Mouse (Mus musculus) midbrain, embryonic 13.5 days (tissue): Measurements from ENCODE around the gene Mecom. TPM values are rescaled to one million over a fixed set of nuclear protein-coding genes. Genes with fewer than 3 reads are reported as not detected.

Experiments used
- ATAC-seq: fragments of 200-750 bp; cut with Nextera tagmentation; 2 replicates; pipeline ENCODE4 v1.8.0; 2017; ENCODE audit warnings: mild to moderate bottlenecking, moderate TSS enrichment, moderate library complexity
- H3K27ac ChIP-seq: fragments of 300-500 bp; sonication (generic); 2 replicates; pipeline ENCODE4 v1.5.1; 2015; ENCODE audit warnings: inconsistent platforms, mild to moderate bottlenecking, moderate library complexity
- H3K27me3 ChIP-seq: fragments of 300-500 bp; sonication (generic); 2 replicates; pipeline ENCODE4 v1.6.1; 2015; ENCODE audit warnings: mild to moderate bottlenecking, inconsistent platforms
- H3K36me3 ChIP-seq: fragments of 300-500 bp; sonication (generic); 2 replicates; pipeline ENCODE4 v1.6.1; 2015; ENCODE audit warnings: mild to moderate bottlenecking, inconsistent platforms
- H3K4me1 ChIP-seq: fragments of 300-500 bp; sonication (generic); replicated peaks from 2 replicates; pipeline ENCODE4 v1.6.1; 2015; ENCODE audit warnings: inconsistent platforms
- H3K4me2 ChIP-seq: fragments of 300-500 bp; sonication (generic); replicated peaks from 2 replicates; pipeline ENCODE4 v1.6.1; 2015; ENCODE audit warnings: moderate library complexity, mild to moderate bottlenecking, inconsistent platforms
- H3K4me3 ChIP-seq: fragments of 300-500 bp; sonication (generic); replicated peaks from 2 replicates; pipeline ENCODE4 v1.5.1; 2015; ENCODE audit warnings: mild to moderate bottlenecking, inconsistent platforms
- H3K9ac ChIP-seq: fragments of 300-500 bp; sonication (generic); replicated peaks from 2 replicates; pipeline ENCODE4 v1.6.1; 2015; ENCODE audit warnings: mild to moderate bottlenecking, inconsistent platforms
- H3K9me3 ChIP-seq: fragments of 300-500 bp; sonication (generic); 2 replicates; pipeline ENCODE4 v1.6.1; 2016; ENCODE audit warnings: mild to moderate bottlenecking, inconsistent platforms
- WGBS: fragments of 180-500 bp; shearing (Covaris S2); methylation state at CpG from one replicate; pipeline ENCODE4 v1.1.7; 2015; 5-methylcytosine and 5-hydroxymethylcytosine counted together
- polyA plus RNA-seq: library from polyadenylated mRNA; unstranded; fragments of >200 nt; fragmentation: Nextera tagmentation; extraction: Ambion mirVana; gene quantifications from 2 replicates; pipeline ENCODE4 v1.2.1, GENCODE M21; 2015

Gene Mecom
- polyA plus RNA-seq, 1 experiment from 2014 or later, result 11.1 TPM

DNA sequence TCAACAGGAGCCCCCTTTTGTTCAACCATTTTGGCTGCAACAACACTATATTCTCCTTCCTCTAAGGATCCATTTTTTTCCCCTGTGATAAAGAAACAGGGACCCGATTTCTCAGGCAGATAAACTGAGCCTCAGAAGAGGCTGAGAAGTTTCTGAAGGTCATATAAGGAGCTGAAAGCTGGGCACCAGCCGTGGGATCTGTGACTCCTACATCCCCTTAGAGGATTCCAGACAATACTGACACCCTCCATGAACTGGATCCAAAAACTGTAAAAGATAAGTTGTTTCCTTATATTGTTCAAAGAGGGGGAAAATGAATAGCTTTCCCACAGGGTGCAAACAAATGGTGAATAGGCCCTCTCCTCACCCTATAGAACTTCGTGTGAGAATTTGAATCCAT, 241.7 kb downstream of the Mecom start:
- 0 out of 2 replicates have a peak, but pooled peaks cover 3% of the 10 kb centered on the region for H3K4me1 ChIP-seq
- H3K36me3 ChIP-seq, result no peaks in the 10 kb centered on the region
- no peak for ATAC-seq
- no peaks in the 10 kb centered on the region; the same call in 1 of the 2 replicates for H3K27me3 ChIP-seq
- no peak overlapping the region for H3K9ac ChIP-seq
- no peak overlapping the region for H3K4me2 ChIP-seq
- no peak overlapping the region for H3K27ac ChIP-seq
- no peak overlapping the region for H3K4me3 ChIP-seq
- no peaks in the 10 kb centered on the region for H3K9me3 ChIP-seq
- 57% methylated on average over 3 of the region's 3 CpGs for WGBS

DNA sequence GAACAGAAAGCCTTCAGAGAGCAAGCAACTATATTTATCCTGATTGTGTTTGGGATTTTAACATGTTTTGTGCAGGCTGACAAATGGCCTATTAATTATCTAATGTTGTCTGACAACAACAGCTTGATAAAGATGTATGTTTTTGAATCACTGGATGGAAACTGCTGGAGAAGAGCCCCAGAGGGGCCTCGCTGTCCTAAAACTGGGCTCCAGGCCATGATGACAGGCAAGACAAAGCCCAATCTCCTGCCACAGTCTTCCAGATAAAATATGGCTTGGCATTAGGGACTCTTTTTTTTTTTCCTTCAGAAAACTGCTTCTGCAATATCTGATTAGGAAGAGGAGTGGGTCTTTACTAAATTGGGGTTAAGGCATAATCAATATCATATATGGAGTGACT, 248.3 kb downstream of the Mecom start:
- H3K36me3 ChIP-seq, result no peaks in the 10 kb centered on the region
- no peak overlapping the region for H3K4me2 ChIP-seq
- no peak overlapping the region for H3K4me3 ChIP-seq
- WGBS, result 57% methylated on average over 1 of the region's 1 CpGs
- H3K9me3 ChIP-seq, result no peaks in the 10 kb centered on the region
- H3K4me1 ChIP-seq, result peaks cover 24% of the 10 kb centered on the region
- no peak overlapping the region for H3K9ac ChIP-seq
- no peaks in the 10 kb centered on the region; the same call in 1 of the 2 replicates for H3K27me3 ChIP-seq
- H3K27ac ChIP-seq, result no peak overlapping the region
- no peak for ATAC-seq

DNA sequence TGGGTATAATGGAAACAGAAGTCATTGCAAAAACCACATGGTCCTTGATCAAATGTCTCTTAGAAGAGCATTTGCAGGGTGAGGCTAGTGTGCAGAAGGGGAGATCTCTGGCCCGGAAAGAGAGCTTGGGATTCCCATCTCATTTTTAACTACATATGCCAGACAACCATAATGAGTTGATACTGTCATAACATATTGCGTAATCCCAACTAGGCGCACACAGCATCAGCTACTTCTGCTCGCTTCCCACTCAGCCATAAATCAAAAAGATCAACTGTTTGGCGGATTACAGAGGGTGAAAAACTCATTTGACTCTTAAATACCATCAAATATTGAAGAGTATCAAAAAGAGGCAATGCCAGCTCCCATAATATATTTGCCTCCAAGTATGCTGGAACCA, 253.4 kb downstream of the Mecom start:
- Histone ChIP-seq H3K36me3 (no peaks in the 10 kb centered on the region), H3K9me3 (no peaks in the 10 kb centered on the region), H3K9ac (no peak overlapping the region), H3K4me2 (no peak overlapping the region), H3K27me3 (no peaks in the 10 kb centered on the region), H3K4me3 (no peak overlapping the region), H3K4me1 (peaks cover 7% of the 10 kb centered on the region; the same call in 1 of the 2 replicates), H3K27ac (no peak overlapping the region)
- ATAC-seq, result no peak
- WGBS, result 94% methylated on average over 5 of the region's 5 CpGs

DNA sequence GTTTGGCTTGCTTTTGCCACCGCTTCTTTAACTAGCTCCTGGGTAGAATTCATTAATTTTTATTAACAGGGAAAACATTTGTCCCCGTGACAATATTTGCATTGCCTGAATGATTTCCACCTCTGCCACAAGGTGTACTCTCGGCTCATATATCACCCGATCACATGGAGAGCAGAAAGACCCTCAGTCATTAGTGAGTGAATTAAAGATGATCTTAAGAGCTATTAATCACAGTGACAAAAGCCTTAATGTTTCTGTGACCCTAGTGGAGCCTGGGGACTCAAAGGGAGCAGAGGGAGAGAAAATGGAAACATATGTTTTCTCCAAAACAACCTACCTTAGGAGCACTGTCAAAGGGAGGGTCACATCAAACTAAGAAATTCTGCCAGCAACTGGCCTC, 261.3 kb downstream of the Mecom start:
- Histone ChIP-seq H3K4me2 (no peak overlapping the region), H3K27me3 (no peaks in the 10 kb centered on the region), H3K9me3 (no peaks in the 10 kb centered on the region), H3K36me3 (no peaks in the 10 kb centered on the region), H3K9ac (no peak overlapping the region), H3K4me3 (no peak overlapping the region), H3K4me1 (peaks cover 18% of the 10 kb centered on the region), H3K27ac (no peak overlapping the region)
- ATAC-seq, result no peak
- WGBS, result 41% methylated on average over 4 of the region's 4 CpGs

DNA sequence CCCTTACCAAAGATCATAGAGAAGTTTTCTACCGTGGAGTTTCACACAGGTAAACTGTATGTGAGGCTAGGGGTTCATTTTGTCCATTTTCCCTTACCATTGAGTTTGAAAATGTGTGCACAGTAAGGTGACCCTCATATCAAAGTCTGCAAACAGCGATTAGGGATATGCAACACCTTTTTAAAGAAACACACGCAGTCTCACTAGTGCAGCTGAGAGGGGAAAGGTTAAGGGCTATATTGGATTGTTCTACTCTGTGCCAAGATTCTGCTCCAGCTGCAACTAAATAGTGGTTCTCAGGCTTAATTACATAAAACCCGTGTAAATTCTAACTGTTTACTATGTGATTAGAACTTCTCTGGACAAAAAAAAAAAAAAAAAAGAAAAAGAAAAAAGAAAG, 263.7 kb downstream of the Mecom start:
- WGBS, result 75% methylated on average over 4 of the region's 4 CpGs
- H3K27me3 ChIP-seq, result no peaks in the 10 kb centered on the region
- no peak overlapping the region for H3K4me3 ChIP-seq

DNA sequence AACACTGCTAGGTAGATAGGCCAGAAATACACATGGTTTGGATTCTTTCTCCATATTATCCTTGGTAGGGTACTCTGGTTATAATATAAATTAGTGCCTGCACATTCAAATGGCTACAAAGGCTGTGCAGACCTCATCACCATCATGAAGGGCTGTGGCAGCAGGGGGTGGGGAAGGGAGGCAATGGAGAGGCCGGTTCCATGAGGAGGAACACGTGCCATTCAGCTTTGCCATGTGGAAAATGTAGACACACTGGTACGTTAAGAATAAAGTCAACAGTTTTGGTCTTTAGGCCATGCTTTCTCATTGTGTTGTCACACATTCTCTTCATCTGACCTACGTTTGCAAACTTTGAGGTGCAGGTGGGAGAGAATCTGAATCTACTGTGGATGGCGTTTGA, 264.2 kb downstream of the Mecom start:
- Histone ChIP-seq H3K4me1 (peaks cover 18% of the 10 kb centered on the region), H3K9ac (no peak overlapping the region), H3K27ac (no peak overlapping the region), H3K4me2 (no peak overlapping the region), H3K27me3 (no peaks in the 10 kb centered on the region), H3K36me3 (no peaks in the 10 kb centered on the region), H3K4me3 (no peak overlapping the region), H3K9me3 (no peaks in the 10 kb centered on the region)
- WGBS, result 84% methylated on average over 5 of the region's 5 CpGs
- ATAC-seq, result no peak

More for the DNA sequence above, 263.7 kb downstream of the Mecom start:
- H3K9me3 ChIP-seq, result no peaks in the 10 kb centered on the region
- no peak overlapping the region for H3K4me2 ChIP-seq
- no peak for ATAC-seq
- H3K27ac ChIP-seq, result no peak overlapping the region
- no peak overlapping the region for H3K9ac ChIP-seq
- no peaks in the 10 kb centered on the region for H3K36me3 ChIP-seq
- peaks cover 18% of the 10 kb centered on the region for H3K4me1 ChIP-seq

DNA sequence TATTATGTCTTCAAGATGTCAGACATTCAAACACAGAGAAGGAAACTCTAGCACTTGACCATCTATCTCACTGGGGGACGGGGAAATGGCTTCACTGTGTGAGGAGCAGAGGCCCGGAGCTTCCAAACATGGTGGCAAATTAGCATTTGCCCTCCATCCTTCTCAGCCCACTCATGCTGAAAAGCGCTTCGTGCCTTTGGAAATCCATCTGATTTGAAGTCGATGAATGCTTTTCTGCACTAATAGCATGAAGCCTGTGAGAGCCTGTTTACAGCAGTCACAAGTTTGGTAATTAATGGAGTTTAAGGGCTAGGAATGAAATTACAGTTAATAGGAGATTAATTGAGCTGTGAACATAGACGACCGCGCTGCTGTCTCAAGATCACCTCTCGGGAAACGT, 270.2 kb downstream of the Mecom start:
- no peak overlapping the region for H3K27ac ChIP-seq
- peaks cover 4% of the 10 kb centered on the region; the same call in 1 of the 2 replicates for H3K4me1 ChIP-seq
- 68% methylated on average over 10 of the region's 10 CpGs for whole genome bisulfite sequencing
- no peak overlapping the region for H3K4me3 ChIP-seq
- H3K4me2 ChIP-seq, result no peak overlapping the region
- no peaks in the 10 kb centered on the region for H3K9me3 ChIP-seq
- H3K36me3 ChIP-seq, result no peaks in the 10 kb centered on the region
- H3K9ac ChIP-seq, result no peak overlapping the region
- H3K27me3 ChIP-seq, result no peaks in the 10 kb centered on the region
- ATAC-seq, result no peak

DNA sequence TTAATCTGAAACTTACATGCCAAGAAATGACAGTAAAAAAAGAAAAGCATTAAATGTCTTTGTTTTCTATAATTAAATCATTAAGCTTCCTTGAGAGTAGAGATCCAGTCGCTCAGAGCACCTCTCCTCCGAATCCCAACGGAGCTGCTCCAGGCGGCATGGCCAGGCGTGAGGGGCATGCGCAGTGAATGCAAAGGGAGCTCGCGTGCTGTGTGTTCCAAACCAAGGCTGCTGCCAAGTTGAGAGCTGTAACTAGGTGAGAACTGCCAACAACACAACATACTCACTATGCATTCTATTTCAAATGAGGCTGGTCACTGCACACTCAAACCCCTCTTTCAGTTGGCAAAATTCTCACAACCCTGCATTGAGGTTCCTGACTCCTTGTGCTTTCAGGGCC, 271.7 kb downstream of the Mecom start:
- Histone ChIP-seq H3K4me1 (no peaks in the 10 kb centered on the region), H3K27me3 (no peaks in the 10 kb centered on the region), H3K9ac (no peak overlapping the region), H3K27ac (no peak overlapping the region), H3K4me2 (no peak overlapping the region), H3K9me3 (no peaks in the 10 kb centered on the region), H3K4me3 (no peak overlapping the region), H3K36me3 (no peaks in the 10 kb centered on the region)
- no peak for ATAC-seq
- 82% methylated on average over 8 of the region's 8 CpGs for WGBS

DNA sequence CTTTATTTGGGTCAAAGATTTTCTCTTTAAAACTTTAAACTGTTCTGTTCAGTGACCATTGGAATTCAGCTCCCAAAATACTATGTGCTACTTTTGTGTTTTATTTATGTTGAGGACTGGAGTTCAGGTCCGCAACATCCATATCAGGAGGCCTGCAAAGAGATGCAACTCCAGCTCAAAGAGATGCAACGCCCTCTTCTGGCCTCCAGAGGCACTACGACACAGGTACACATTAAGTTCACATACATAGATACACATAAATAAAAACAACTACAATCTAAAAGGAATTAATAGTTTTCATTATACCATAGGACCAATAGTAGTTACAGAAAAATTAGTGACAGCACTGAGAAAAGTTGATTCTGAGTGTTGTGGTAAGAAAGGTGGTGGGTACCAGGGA, 278.6 kb downstream of the Mecom start:
- Histone ChIP-seq H3K4me1 (no peaks in the 10 kb centered on the region), H3K9me3 (no peaks in the 10 kb centered on the region), H3K9ac (no peak overlapping the region), H3K27ac (no peak overlapping the region), H3K4me2 (no peak overlapping the region), H3K4me3 (no peak overlapping the region), H3K27me3 (no peaks in the 10 kb centered on the region), H3K36me3 (no peaks in the 10 kb centered on the region)
- ATAC-seq, result no peak
- WGBS, result 68% methylated on average over 3 of the region's 3 CpGs

DNA sequence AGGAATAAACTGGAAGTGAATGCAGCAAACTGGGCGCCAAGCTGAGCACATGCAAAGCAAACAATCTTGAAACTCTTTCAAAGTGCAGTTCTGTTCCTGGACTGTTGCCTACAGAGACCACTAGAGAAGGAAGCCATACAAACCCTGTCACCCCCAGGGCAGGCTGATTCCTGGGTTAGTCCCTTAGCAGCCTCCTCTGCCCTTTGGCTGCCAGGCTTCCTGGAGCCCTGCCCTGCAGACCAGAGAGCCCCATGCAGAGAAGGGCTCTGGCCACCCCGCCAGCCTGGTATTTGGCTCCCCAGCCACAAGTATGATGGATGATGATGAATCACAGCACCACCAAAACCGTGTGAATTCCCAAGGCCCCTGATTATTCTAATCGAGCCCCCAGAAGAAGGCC, 286.9 kb downstream of the Mecom start:
- H3K4me1 ChIP-seq, result 0 out of 2 replicates have a peak, but pooled peaks cover 5% of the 10 kb centered on the region
- H3K9ac ChIP-seq, result no peak overlapping the region
- H3K27ac ChIP-seq, result no peak overlapping the region
- H3K4me2 ChIP-seq, result no peak overlapping the region
- H3K9me3 ChIP-seq, result no peaks in the 10 kb centered on the region
- H3K27me3 ChIP-seq, result no peaks in the 10 kb centered on the region
- H3K36me3 ChIP-seq, result no peaks in the 10 kb centered on the region
- no peak for ATAC-seq
- no peak overlapping the region for H3K4me3 ChIP-seq
- WGBS, result 67% methylated on average over 4 of the region's 4 CpGs

DNA sequence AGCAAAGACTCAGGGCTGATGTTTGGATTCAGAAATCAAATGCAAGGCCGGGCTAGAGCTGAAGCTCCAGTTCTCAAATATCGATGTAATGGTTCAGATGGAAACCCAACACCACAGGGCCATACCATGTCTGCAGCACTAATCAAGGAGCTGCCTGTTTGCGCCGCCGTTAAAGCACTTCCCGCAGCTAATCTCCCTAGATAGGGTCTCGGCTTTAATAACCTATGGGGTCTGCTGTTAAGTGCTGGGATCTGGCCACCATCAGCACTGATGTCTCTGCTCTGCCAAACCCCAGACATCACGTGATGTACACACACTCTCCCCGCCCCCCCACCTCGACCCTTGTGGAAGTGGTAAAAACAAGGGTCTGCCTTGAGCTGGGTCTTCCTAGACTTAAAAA, 289.4 kb downstream of the Mecom start:
- 79% methylated on average over 10 of the region's 10 CpGs for WGBS

DNA sequence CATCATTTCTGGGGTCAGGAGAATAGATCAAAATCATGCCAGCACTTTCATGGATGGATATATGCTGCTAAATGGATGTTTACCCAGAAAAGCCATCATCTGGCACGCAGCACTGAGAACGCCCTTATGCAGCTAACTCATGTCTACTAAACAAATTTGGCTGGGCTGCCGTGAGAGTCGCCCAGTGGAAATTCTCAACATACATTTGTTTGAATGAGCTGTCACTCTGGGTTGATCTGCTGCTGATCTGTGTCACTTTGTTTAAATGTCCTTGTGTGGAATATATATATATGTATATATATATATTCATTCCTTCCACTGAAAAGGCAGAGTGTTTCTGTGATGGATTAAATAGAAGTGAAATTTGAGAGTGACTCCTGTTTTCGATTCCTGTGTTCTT, 290.0 kb downstream of the Mecom start:
- 0 out of 2 replicates have a peak, but pooled peaks cover 5% of the 10 kb centered on the region for H3K4me1 ChIP-seq
- no peak overlapping the region for H3K9ac ChIP-seq
- 80% methylated on average over 5 of the region's 5 CpGs for WGBS

More for the DNA sequence above, 289.4 kb downstream of the Mecom start:
- no peak for ATAC-seq
- Histone ChIP-seq H3K9me3 (no peaks in the 10 kb centered on the region), H3K4me3 (no peak overlapping the region), H3K27me3 (no peaks in the 10 kb centered on the region), H3K4me2 (no peak overlapping the region), H3K9ac (no peak overlapping the region), H3K4me1 (0 out of 2 replicates have a peak, but pooled peaks cover 5% of the 10 kb centered on the region), H3K27ac (no peak overlapping the region), H3K36me3 (no peaks in the 10 kb centered on the region)

DNA sequence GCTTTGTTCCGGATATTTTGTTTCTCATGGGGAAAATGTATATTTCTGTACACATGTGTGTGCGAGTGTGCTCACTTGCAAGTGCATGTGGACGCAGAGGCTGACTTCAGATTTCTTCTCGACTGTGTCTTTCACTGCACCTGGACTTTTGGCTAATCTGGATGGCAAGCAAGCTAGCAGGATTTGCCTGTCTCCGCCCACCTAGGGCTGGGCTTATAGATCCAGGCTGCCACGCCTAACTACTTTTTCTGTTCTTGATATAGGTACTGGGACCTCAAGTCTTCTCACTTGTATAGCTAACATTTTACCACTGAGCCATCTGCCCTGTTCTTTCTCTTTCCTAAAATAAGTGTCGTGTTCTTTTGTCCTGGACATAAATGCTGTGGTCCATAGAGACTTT, 290.9 kb downstream of the Mecom start:
- 83% methylated on average over 7 of the region's 7 CpGs for WGBS
- ATAC-seq, result no peak

More for the DNA sequence above, 290.0 kb downstream of the Mecom start:
- no peaks in the 10 kb centered on the region for H3K9me3 ChIP-seq
- no peak overlapping the region for H3K4me2 ChIP-seq
- no peaks in the 10 kb centered on the region for H3K27me3 ChIP-seq
- no peaks in the 10 kb centered on the region for H3K36me3 ChIP-seq
- ATAC-seq, result no peak
- no peak overlapping the region for H3K4me3 ChIP-seq
- H3K27ac ChIP-seq, result no peak overlapping the region

More for the DNA sequence above, 290.9 kb downstream of the Mecom start:
- Histone ChIP-seq H3K9ac (no peak overlapping the region), H3K4me2 (no peak overlapping the region), H3K27me3 (no peaks in the 10 kb centered on the region), H3K9me3 (no peaks in the 10 kb centered on the region), H3K4me1 (0 out of 2 replicates have a peak, but pooled peaks cover 5% of the 10 kb centered on the region), H3K4me3 (no peak overlapping the region), H3K27ac (no peak overlapping the region), H3K36me3 (no peaks in the 10 kb centered on the region)
